Mouse (Mus musculus) myocyte (in vitro differentiated cells): Measurements from ENCODE around the gene Rgs11. TPM values are rescaled to one million over a fixed set of nuclear protein-coding genes. Genes with fewer than 3 reads are reported as not detected.
"Not testable (repeated sequence)": the region's sequence is repeated elsewhere in the genome, so short reads cannot be mapped to it uniquely, and the experiment has no call there.

Experiments
- H3K27me3 ChIP-seq: one replicate; pipeline ENCODE4 v1.6.1; 2011; ENCODE audit not compliant: control insufficient read depth, insufficient read depth, insufficient read length
- H3K36me3 ChIP-seq: one replicate; pipeline ENCODE4 v1.6.1; 2011; ENCODE audit not compliant: control insufficient read depth, insufficient read depth
- H3K4me2 ChIP-seq: one replicate; pipeline ENCODE4 v1.6.1; 2011; ENCODE audit warnings: low read depth, control low read depth
- H3K4me3 ChIP-seq: one replicate; pipeline ENCODE4 v1.5.1; 2011; ENCODE audit warnings: mild to moderate bottlenecking, control low read depth, moderate library complexity
- H3K79me2 ChIP-seq: one replicate; pipeline ENCODE4 v1.6.1; 2011; ENCODE audit not compliant: control insufficient read depth, insufficient read depth
- H3ac ChIP-seq: one replicate; pipeline ENCODE4 v1.6.1; 2011; ENCODE audit not compliant: control insufficient read depth, insufficient read length
- CEBPB ChIP-seq: IDR thresholded peaks from 2 replicates; pipeline ENCODE4 v1.6.1; 2011; ENCODE audit warnings: mild to moderate bottlenecking, moderate library complexity; ENCODE audit not compliant: poor library complexity, insufficient read depth, severe bottlenecking
- E2F4 ChIP-seq: IDR thresholded peaks from one replicate; pipeline ENCODE4 v1.6.1; 2011; ENCODE audit warnings: mild to moderate bottlenecking, control low read depth, moderate library complexity; ENCODE audit not compliant: insufficient read depth
- MAX ChIP-seq: IDR thresholded peaks from one replicate; pipeline ENCODE4 v1.6.1; 2011; ENCODE audit warnings: low read depth, mild to moderate bottlenecking, control low read depth
- MYOD1 ChIP-seq, 3 experiments: IDR thresholded peaks; one replicate each; pipeline ENCODE4 v1.6.1; 2011; ENCODE audit warnings: control low read depth in 2 of 3, low read depth in 2 of 3, mild to moderate bottlenecking in 2 of 3, moderate library complexity in 1 of 3; ENCODE audit not compliant: insufficient read length in 2 of 3, control insufficient read depth in 1 of 3
- MYOG ChIP-seq, 3 experiments: IDR thresholded peaks; one replicate each; pipeline ENCODE4 v1.6.1; 2011; ENCODE audit warnings: control low read depth in 2 of 3, low read depth in 2 of 3, mild to moderate bottlenecking in 2 of 3; ENCODE audit not compliant: insufficient read length in 2 of 3, control insufficient read depth in 1 of 3, insufficient read depth in 1 of 3
- POLR2A ChIP-seq: IDR thresholded peaks from one replicate; pipeline ENCODE4 v1.6.1; 2011; ENCODE audit warnings: low read depth, mild to moderate bottlenecking, control low read depth, moderate library complexity; ENCODE audit not compliant: insufficient read length
- POLR2AphosphoS2 ChIP-seq: IDR thresholded peaks from one replicate; pipeline ENCODE4 v1.6.1; 2011; ENCODE audit warnings: low read depth, control low read depth; ENCODE audit not compliant: insufficient read length
- REST ChIP-seq: IDR thresholded peaks from one replicate; pipeline ENCODE4 v1.6.1; 2011; ENCODE audit warnings: mild to moderate bottlenecking, control low read depth, moderate library complexity; ENCODE audit not compliant: insufficient read depth, insufficient read length
- SRF ChIP-seq: IDR thresholded peaks from one replicate; pipeline ENCODE4 v1.6.1; 2011; ENCODE audit warnings: low read depth; ENCODE audit not compliant: control insufficient read depth, insufficient read length
- TCF12 ChIP-seq: IDR thresholded peaks from one replicate; pipeline ENCODE4 v1.6.1; 2011; ENCODE audit warnings: mild to moderate bottlenecking, control low read depth; ENCODE audit not compliant: poor library complexity, insufficient read depth, severe bottlenecking
- TCF3 ChIP-seq: IDR thresholded peaks from one replicate; pipeline ENCODE4 v1.6.1; 2011; ENCODE audit warnings: low read depth, control low read depth; ENCODE audit not compliant: insufficient read length
- USF1 ChIP-seq: IDR thresholded peaks from one replicate; pipeline ENCODE4 v1.6.1; 2011; ENCODE audit warnings: low read depth, mild to moderate bottlenecking, control low read depth, moderate library complexity
- polyA plus RNA-seq: library from polyadenylated mRNA; unstranded; fragments of >200 nt; fragmentation: generic; extraction: Trizol; gene quantifications from one replicate; pipeline ENCODE4 v1.2.1, GENCODE M21; 2012; ENCODE audit warnings: missing spikeins

Rgs11 gene
- polyA plus RNA-seq, 1 experiment, result 0.62 TPM

DNA sequence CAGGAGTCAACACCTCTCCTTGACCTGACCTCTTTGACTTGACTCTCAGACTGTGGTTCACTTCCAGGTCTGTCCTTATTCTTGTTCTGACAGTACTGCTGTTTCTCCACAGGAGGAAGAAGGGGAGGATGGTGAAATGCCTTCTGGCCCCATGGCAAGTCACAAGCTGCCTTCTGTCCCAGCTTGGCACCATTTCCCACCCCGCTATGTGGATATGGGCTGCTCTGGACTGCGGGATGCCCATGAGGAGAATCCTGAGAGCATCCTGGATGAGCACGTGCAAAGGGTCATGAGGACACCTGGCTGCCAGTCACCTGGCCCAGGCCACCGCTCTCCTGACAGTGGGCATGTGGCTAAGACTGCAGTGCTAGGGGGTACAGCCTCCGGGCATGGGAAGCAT lies 15.2 kb upstream of the Rgs11 start:
- Histone ChIP-seq H3K27me3 (no peaks in the 10 kb centered on the region), H3K4me2 (no peak overlapping the region), H3K4me3 (no peak overlapping the region), H3K79me2 (no peaks in the 10 kb centered on the region), H3K36me3 (peaks cover 47% of the 10 kb centered on the region), H3ac (no peak overlapping the region)
- TF ChIP-seq REST (no peak), POLR2AphosphoS2 (no peak), MYOD1 (IDR thresholded peaks at IDR 0.05; ENCODE audit: control insufficient read depth in 1 of 3, insufficient read length in 2 of 3, low read depth in 2 of 3) (no peak), SRF (no peak), E2F4 (no peak), TCF12 (no peak), POLR2A (no peak), MAX (no peak), MYOG (IDR thresholded peaks at IDR 0.05; ENCODE audit: control insufficient read depth in 1 of 3, insufficient read depth in 1 of 3, insufficient read length in 2 of 3, low read depth in 2 of 3) (no peak), TCF3 (no peak)

DNA sequence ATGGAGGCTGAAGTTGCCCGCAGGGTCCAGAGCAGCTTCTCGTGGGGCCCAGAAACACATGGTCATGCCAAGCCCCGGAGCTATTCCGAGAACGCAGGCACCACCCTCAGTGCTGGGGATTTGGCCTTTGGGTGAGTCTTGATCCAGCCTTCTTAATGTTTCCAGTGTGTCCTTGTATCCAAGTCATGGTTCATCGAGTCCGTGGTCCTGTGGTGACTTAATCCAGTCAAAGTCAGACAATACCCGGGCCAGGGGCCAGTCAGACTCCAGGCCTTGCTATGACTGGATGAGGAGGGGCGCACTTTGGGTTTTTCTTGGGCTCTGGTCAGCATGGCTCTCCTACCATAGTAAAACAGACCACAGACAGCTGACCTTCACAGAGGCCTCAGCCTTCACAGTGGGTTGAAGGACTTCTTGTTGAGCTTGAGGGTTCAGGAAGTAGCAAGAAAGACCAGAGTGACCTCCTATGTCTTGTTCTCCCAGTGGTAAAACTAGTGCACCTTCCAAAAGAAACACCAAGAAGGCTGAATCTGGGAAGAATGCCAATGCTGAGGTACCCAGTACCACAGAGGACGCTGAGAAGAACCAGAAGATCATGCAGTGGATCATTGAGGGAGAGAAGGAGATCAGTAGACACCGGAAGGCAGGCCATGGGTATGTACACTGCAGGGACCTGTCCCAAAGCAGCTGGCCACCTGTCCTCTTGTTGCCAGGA lies 14.5 kb upstream of the Rgs11 start:
- Histone ChIP-seq H3K4me2 (no peak overlapping the region), H3ac (no peak overlapping the region), H3K79me2 (no peaks in the 10 kb centered on the region), H3K27me3 (no peaks in the 10 kb centered on the region), H3K4me3 (no peak overlapping the region), H3K36me3 (peaks cover 47% of the 10 kb centered on the region)
- TF ChIP-seq MYOG (IDR thresholded peaks at IDR 0.05; ENCODE audit: control insufficient read depth in 1 of 3, insufficient read depth in 1 of 3, insufficient read length in 2 of 3, low read depth in 2 of 3) (no peak), POLR2A (no peak), MAX (no peak), MYOD1 (IDR thresholded peaks at IDR 0.05; ENCODE audit: control insufficient read depth in 1 of 3, insufficient read length in 2 of 3, low read depth in 2 of 3) (no peak), CEBPB (no peak), TCF3 (no peak)

DNA sequence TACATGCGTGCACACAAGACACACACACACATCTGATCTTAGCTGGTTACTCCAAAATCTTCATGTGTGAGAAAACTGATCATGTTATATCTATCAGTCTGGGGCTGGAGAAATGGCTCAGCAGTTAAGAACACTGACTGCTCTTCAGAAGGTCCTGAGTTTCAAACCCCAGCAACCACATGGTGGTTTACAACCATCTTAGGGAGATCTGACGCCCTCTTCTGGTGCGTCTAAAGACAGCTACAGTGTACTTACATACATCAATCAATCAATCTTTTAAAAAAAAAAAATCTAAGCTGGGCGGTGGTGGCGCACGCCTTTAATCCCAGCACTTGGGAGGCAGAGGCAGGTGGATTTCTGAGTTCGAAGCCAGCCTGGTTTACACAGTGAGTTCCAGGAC lies 11.3 kb upstream of the Rgs11 start:
- H3ac ChIP-seq, H3K79me2 ChIP-seq, H3K4me2 ChIP-seq, H3K27me3 ChIP-seq, H3K4me3 ChIP-seq: not testable (repeated sequence)
- H3K36me3 ChIP-seq, result peaks cover 31% of the 10 kb centered on the region

DNA sequence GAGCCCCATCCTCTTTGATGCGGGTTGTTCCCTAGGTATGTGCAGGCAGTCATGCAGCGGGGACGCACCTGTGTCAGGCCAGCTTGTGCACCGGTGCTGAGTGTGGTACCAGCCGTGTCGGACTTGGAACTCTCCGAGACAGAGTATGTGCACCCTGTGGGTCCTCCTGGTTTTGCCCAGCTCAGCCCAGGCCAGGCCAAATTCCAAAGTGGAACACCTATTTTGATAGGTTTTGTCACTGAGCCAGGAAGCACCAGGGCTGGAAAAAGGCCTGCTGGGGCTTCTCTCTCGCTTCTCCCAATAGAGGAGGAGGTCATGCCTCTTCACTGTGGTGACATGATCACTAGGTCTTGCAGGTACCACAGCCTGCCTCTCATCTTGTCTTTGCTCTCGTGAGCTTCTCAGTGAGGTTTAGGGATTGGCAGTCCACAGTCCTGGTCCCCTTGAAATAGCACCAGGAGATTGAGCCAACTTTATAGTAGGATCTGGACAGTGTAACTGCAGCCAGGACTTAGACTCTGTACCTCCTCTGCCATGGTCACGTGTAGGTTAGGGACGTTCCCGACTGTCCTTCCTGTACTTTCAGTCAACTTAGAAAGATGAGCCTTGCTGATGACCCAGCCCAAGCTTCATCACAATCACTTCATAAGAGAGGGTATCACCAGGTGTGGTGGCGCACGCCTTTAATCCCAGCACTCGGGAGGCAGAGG lies 10.1 kb upstream of the Rgs11 start:
- H3ac ChIP-seq, result no peak overlapping the region
- no peaks in the 10 kb centered on the region for H3K27me3 ChIP-seq
- no peaks in the 10 kb centered on the region for H3K79me2 ChIP-seq
- peaks cover 20% of the 10 kb centered on the region for H3K36me3 ChIP-seq
- H3K4me2 ChIP-seq, result no peak overlapping the region
- no peak for TF ChIP-seq TCF3
- no peak for TF ChIP-seq POLR2AphosphoS2
- TF ChIP-seq E2F4, result no peak
- TF ChIP-seq TCF12, result no peak
- no peak for TF ChIP-seq SRF
- no peak for TF ChIP-seq POLR2A
- TF ChIP-seq USF1, result no peak
- no peak for TF ChIP-seq MAX
- no peak for TF ChIP-seq REST
- TF ChIP-seq CEBPB, result no peak
- no peak for TF ChIP-seq MYOG (IDR thresholded peaks at IDR 0.05; ENCODE audit: control insufficient read depth in 1 of 3, insufficient read depth in 1 of 3, insufficient read length in 2 of 3, low read depth in 2 of 3)
- no peak for TF ChIP-seq MYOD1 (IDR thresholded peaks at IDR 0.05; ENCODE audit: control insufficient read depth in 1 of 3, insufficient read length in 2 of 3, low read depth in 2 of 3)
- no peak overlapping the region for H3K4me3 ChIP-seq

DNA sequence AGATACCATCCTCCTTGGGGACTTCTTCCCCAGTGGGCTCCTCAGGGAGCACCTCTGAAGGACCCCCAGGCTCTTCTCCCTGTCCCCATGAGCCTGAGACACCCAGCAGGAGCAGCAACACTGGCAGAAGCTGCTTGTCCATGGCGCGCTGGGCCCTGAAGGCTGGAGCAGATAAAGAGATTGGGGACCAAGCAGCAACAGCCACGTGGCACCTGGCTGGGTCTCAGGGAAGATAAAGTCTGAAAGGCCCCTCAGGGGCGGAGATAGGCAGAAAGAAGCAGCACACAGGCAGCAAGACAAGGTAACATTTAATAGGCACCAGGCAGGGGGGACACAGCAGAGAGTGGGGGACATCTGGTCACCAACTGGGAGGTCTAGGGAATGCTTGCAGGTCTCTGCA lies 3.9 kb upstream of the Rgs11 start, which contains the start of gene Pdia2:
Gene Pdia2, minus strand, starts transcription at position 196 of the 400 bp plus-strand sequence.
- TF ChIP-seq MYOG (IDR thresholded peaks at IDR 0.05; ENCODE audit: control insufficient read depth in 1 of 3, insufficient read depth in 1 of 3, insufficient read length in 2 of 3, low read depth in 2 of 3), result no peak
- no peak for TF ChIP-seq MAX
- no peak for TF ChIP-seq TCF3
- TF ChIP-seq POLR2A, result no peak
- TF ChIP-seq CEBPB, result no peak
- no peak for TF ChIP-seq USF1
- TF ChIP-seq MYOD1 (IDR thresholded peaks at IDR 0.05; ENCODE audit: control insufficient read depth in 1 of 3, insufficient read length in 2 of 3, low read depth in 2 of 3), result no peak
- no peak for TF ChIP-seq SRF
- no peak for TF ChIP-seq TCF12
- no peak for TF ChIP-seq E2F4
- no peak for TF ChIP-seq REST
- TF ChIP-seq POLR2AphosphoS2, result no peak
- no peak within 1 kb of the TSS for H3K4me3 ChIP-seq
- no peak within 1 kb of the TSS for H3ac ChIP-seq
- no peaks in the 10 kb centered on the region for H3K36me3 ChIP-seq
- H3K79me2 ChIP-seq, result no peaks in the 10 kb centered on the region
- H3K4me2 ChIP-seq, result no peak within 1 kb of the TSS
- H3K27me3 ChIP-seq, result no peaks in the 10 kb centered on the region
